Mouse (Mus musculus) frontal cortex, postnatal 10 days (tissue): ENCODE data around the gene Il13.

Experiments
- DNase-seq, 2 experiments: peaks; one replicate each; pipeline ENCODE4 v3.0.0; 2022; ENCODE audit warnings: low spot score in 2 of 2, mixed read lengths in 1 of 2

Il13 gene

GRCm38 (mm10) chr11:53634556-53634955, at the start of gene Il13:
Il13 (minus strand) TSS chr11:53634702.
- no peak for DNase-seq

- DNase-seq, result no peak
Observed at GRCm38 (mm10) chr11:53682994-53683530, 48.6 kb upstream of the Il13 start.

GRCm38 (mm10) chr11:53682170-53682569, 47.7 kb upstream of the Il13 start:
- DNase-seq, result no peak

- DNase-seq, result no peak
Observed at GRCm38 (mm10) chr11:53681686-53682085, 47.2 kb upstream of the Il13 start.

- DNase-seq, result no peak
Observed at GRCm38 (mm10) chr11:53680141-53680540, 45.6 kb upstream of the Il13 start.

- no peak for DNase-seq
Observed at GRCm38 (mm10) chr11:53671414-53671813, 36.9 kb upstream of the Il13 start.

- no peak for DNase-seq
Observed at GRCm38 (mm10) chr11:53664091-53664490, 29.6 kb upstream of the Il13 start.

GRCm38 (mm10) chr11:53662794-53663674, 28.5 kb upstream of the Il13 start:
- DNase-seq, result no peak

GRCm38 (mm10) chr11:53657828-53658227, 23.3 kb upstream of the Il13 start:
- no peak for DNase-seq

GRCm38 (mm10) chr11:53657381-53657780, 22.9 kb upstream of the Il13 start:
- no peak for DNase-seq

- no peak for DNase-seq
Observed at GRCm38 (mm10) chr11:53656558-53657202, 22.2 kb upstream of the Il13 start.

- no peak for DNase-seq
Observed at GRCm38 (mm10) chr11:53655043-53655442, 20.5 kb upstream of the Il13 start.

GRCm38 (mm10) chr11:53652427-53652826, 17.9 kb upstream of the Il13 start:
- no peak for DNase-seq

- DNase-seq, result no peak
Observed at GRCm38 (mm10) chr11:53651441-53651840, 16.9 kb upstream of the Il13 start.

- DNase-seq, result no peak
Observed at GRCm38 (mm10) chr11:53644017-53644416, 9.5 kb upstream of the Il13 start.

GRCm38 (mm10) chr11:53642744-53643279, 8.3 kb upstream of the Il13 start:
- DNase-seq, result no peak

GRCm38 (mm10) chr11:53637803-53638260, 3.3 kb upstream of the Il13 start:
- no peak for DNase-seq

GRCm38 (mm10) chr11:53637046-53637802, 2.7 kb upstream of the Il13 start:
- DNase-seq, result no peak

- no peak for DNase-seq
Observed at GRCm38 (mm10) chr11:53636183-53636646, 1.7 kb upstream of the Il13 start.

- DNase-seq, result no peak
Observed at GRCm38 (mm10) chr11:53635590-53636182, 1.2 kb upstream of the Il13 start.

- DNase-seq, result no peak
Observed at GRCm38 (mm10) chr11:53633644-53634043, 858 bp downstream of the Il13 start.
